Mouse (Mus musculus) gonadal fat pad, adult 2 months (tissue): ENCODE results near the gene Ppib. TPM values are rescaled to one million over a fixed set of nuclear protein-coding genes. Genes with fewer than 3 reads are reported as not detected.

Experiments used
- polyA plus RNA-seq: library from polyadenylated mRNA; depleted of rRNA; stranded (reverse); fragments of >200 nt; gene quantifications from 2 replicates; pipeline ENCODE4 v1.2.3, GENCODE M21; 2012; rRNA removed

The Ppib gene
- polyA plus RNA-seq, 1 experiment: 421 TPM

Other genes with a start within 250 kb of the Ppib start
- gene Zfp609, start 232.7 kb upstream of the Ppib start, polyA plus RNA-seq: 5.0 and 7.7 TPM in 2 replicates
- 0.97 and 1.3 TPM in 2 replicates for gene Pclaf, start 170.0 kb upstream of the Ppib start, polyA plus RNA-seq
- gene Trip4, start 151.4 kb upstream of the Ppib start, polyA plus RNA-seq: 16.9 and 18.3 TPM in 2 replicates
- gene Csnk1g1, start 151.3 kb upstream of the Ppib start, polyA plus RNA-seq: 6.3 and 6.6 TPM in 2 replicates
- gene Snx22, start 9.5 kb downstream of the Ppib start, polyA plus RNA-seq: 6.5 and 7.4 TPM in 2 replicates
- 131 and 133 TPM in 2 replicates for gene Snx1, start 66.4 kb downstream of the Ppib start, polyA plus RNA-seq
- gene Ciao2a, start 66.4 kb downstream of the Ppib start, polyA plus RNA-seq: 15.7 and 18.5 TPM in 2 replicates
- gene Dapk2, start 98.0 kb downstream of the Ppib start, polyA plus RNA-seq: 5.7 and 6.2 TPM in 2 replicates